Mouse (Mus musculus) small intestine, adult 2 months (tissue): ENCODE results near the gene Mpzl3. TPM values are rescaled to one million over a fixed set of nuclear protein-coding genes. Genes with fewer than 3 reads are reported as not detected.

Experiments
- H3K27ac ChIP-seq: fragments of 200-500 bp; 2 replicates; pipeline ENCODE4 v1.5.1; 2012; ENCODE audit warnings: low read depth, low read length, control low read depth, inconsistent platforms; ENCODE audit not compliant: insufficient read depth
- H3K27me3 ChIP-seq: fragments of 200-500 bp; 2 replicates; pipeline ENCODE4 v1.6.1; 2012; ENCODE audit warnings: mild to moderate bottlenecking, moderate library complexity, low read length, inconsistent platforms; ENCODE audit not compliant: control insufficient read depth, insufficient read depth
- H3K36me3 ChIP-seq: fragments of 200-500 bp; 2 replicates; pipeline ENCODE4 v1.6.1; 2012; ENCODE audit warnings: mild to moderate bottlenecking, low read length, control low read depth, inconsistent platforms; ENCODE audit not compliant: control insufficient read depth, insufficient read depth
- H3K4me1 ChIP-seq: fragments of 200-500 bp; 2 replicates; pipeline ENCODE4 v1.6.1; 2012; ENCODE audit warnings: low read length, inconsistent platforms, mixed read lengths; ENCODE audit not compliant: control insufficient read depth, insufficient read depth, insufficient read length
- H3K4me3 ChIP-seq: fragments of 200-500 bp; 2 replicates; pipeline ENCODE4 v1.5.1; 2012; ENCODE audit warnings: low read depth, mild to moderate bottlenecking, control low read depth, inconsistent platforms, low read length, moderate library complexity
- CTCF ChIP-seq: fragments of 200-500 bp; IDR thresholded peaks from 2 replicates; pipeline ENCODE4 v1.5.1; 2012; ENCODE audit warnings: low read depth, mild to moderate bottlenecking, control low read depth, inconsistent platforms, low read length, moderate library complexity, mixed read lengths; ENCODE audit not compliant: insufficient replicate concordance, insufficient read length; ENCODE audit errors: extremely low read depth
- POLR2A ChIP-seq: fragments of 200-500 bp; IDR thresholded peaks from 2 replicates; pipeline ENCODE4 v1.6.1; 2012; ENCODE audit warnings: low read depth, mild to moderate bottlenecking, control low read depth, inconsistent platforms, low read length, moderate library complexity
- WGBS: fragments of 180-500 bp; shearing (Covaris S2); methylation state at CpG from one replicate; pipeline ENCODE4 v1.1.7; 2018; 5-methylcytosine and 5-hydroxymethylcytosine counted together
- polyA plus RNA-seq: library from polyadenylated mRNA; depleted of rRNA; stranded (reverse); fragments of >200 nt; gene quantifications from 2 replicates; pipeline ENCODE4 v1.2.3, GENCODE M21; 2012

Gene Mpzl3
- polyA plus RNA-seq, 1 experiment = 12.2 TPM

- H3K4me1 ChIP-seq = peaks cover 2% of the 10 kb centered on the region; the same call in 1 of the 2 replicates
- no peaks in the 10 kb centered on the region for H3K36me3 ChIP-seq
- no peaks in the 10 kb centered on the region; the same call in 1 of the 2 replicates for H3K27me3 ChIP-seq
- no peak overlapping the region for H3K27ac ChIP-seq
- TF ChIP-seq CTCF (no peak), POLR2A (no peak)
- H3K4me3 ChIP-seq = no peak overlapping the region
- 50% methylated on average over 2 of the region's 2 CpGs for WGBS
Measured at GRCm38 (mm10) chr9:45014879-45015278, 40.1 kb upstream of the Mpzl3 start.

DNA sequence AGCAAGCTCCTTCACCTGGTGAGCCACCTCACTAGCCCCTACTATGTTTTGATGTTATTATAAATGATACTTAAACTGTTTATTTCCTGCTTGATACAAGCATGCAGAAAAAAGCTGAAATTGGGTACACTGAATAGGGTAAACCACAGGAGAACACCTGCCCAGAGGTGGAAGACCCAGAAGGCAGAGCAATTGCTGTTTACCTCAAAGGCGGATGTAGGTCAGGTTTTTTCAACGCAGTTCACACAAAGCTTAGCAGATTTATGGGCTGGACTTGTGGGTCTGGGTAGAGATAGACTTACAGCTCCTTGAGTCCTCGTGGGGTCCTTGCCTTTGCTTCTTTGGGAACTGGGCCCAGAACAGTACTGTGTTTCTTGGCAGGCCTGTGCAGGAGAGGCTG is 39.1 kb upstream of the Mpzl3 start:
- Histone ChIP-seq H3K27me3 (no peaks in the 10 kb centered on the region), H3K27ac (no peak overlapping the region), H3K36me3 (no peaks in the 10 kb centered on the region), H3K4me1 (peaks cover 2% of the 10 kb centered on the region; the same call in 1 of the 2 replicates), H3K4me3 (no peak overlapping the region)
- TF ChIP-seq POLR2A (no peak), CTCF (no peak)
- 70% methylated on average over 3 of the region's 3 CpGs for WGBS

DNA sequence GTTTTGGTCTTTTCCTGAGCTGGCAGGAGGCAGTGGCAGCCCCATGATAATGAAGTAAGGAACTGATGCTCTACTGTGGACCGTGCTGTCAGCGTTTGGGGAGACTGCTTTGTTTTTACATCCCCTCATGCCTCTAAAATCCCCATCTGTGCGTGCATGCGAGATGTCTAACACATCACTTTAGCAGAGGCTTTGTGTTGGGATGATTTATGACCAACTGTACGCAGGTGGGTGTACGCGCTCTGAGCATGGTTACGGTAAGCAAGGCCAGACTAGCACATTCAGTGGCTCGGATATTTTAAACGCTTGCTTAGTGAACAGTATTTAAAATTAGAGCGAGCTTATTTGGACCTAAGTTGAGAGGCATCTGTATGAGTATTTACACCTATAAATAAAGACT is 37.0 kb upstream of the Mpzl3 start:
- Histone ChIP-seq H3K27ac (no peak overlapping the region), H3K4me3 (no peak overlapping the region), H3K4me1 (peaks cover 2% of the 10 kb centered on the region; the same call in 1 of the 2 replicates), H3K27me3 (no peaks in the 10 kb centered on the region), H3K36me3 (no peaks in the 10 kb centered on the region)
- no peak for TF ChIP-seq CTCF
- TF ChIP-seq POLR2A = no peak
- WGBS = 83% methylated on average over 11 of the region's 11 CpGs

- TF ChIP-seq POLR2A (no peak), CTCF (no peak)
- Histone ChIP-seq H3K27me3 (no peaks in the 10 kb centered on the region), H3K36me3 (no peaks in the 10 kb centered on the region), H3K4me1 (no peaks in the 10 kb centered on the region), H3K4me3 (no peak overlapping the region), H3K27ac (no peak overlapping the region)
- 5% methylated on average over 3 of the region's 3 CpGs for WGBS
Measured at GRCm38 (mm10) chr9:45022800-45023199, 32.2 kb upstream of the Mpzl3 start.

DNA sequence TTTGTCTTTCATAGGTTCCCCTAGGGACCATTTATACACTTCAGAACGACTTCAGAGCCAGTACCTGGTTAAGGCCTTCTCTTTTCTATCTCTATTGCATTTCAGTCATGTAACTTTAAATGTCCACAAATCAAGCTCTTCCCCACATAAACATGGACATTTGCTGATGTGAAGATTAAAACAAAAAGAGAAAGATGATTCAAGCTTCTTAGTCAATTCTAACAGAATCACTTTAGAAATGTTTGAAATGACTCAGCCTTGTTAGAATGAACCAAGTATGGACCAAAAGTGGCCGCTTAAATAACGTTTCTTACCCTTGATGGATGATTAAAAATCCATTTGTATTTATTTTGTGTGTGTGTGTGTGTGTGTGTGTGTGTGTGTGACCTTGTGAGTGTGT is 31.3 kb upstream of the Mpzl3 start:
- WGBS = 64% methylated on average over 3 of the region's 3 CpGs
- no peaks in the 10 kb centered on the region for H3K36me3 ChIP-seq
- TF ChIP-seq CTCF = no peak
- no peak for TF ChIP-seq POLR2A
- H3K4me3 ChIP-seq = no peak overlapping the region
- H3K27ac ChIP-seq = no peak overlapping the region
- H3K27me3 ChIP-seq = no peaks in the 10 kb centered on the region
- H3K4me1 ChIP-seq = no peaks in the 10 kb centered on the region

GRCm38 (mm10) chr9:45024187-45024586 is 30.8 kb upstream of the Mpzl3 start:
- TF ChIP-seq CTCF (no peak), POLR2A (no peak)
- Histone ChIP-seq H3K4me1 (0 out of 2 replicates have a peak, but pooled peaks cover under 1% of the 10 kb centered on the region), H3K4me3 (no peak overlapping the region), H3K27me3 (no peaks in the 10 kb centered on the region), H3K36me3 (no peaks in the 10 kb centered on the region), H3K27ac (no peak overlapping the region)
- WGBS = 82% methylated on average over 2 of the region's 2 CpGs

DNA sequence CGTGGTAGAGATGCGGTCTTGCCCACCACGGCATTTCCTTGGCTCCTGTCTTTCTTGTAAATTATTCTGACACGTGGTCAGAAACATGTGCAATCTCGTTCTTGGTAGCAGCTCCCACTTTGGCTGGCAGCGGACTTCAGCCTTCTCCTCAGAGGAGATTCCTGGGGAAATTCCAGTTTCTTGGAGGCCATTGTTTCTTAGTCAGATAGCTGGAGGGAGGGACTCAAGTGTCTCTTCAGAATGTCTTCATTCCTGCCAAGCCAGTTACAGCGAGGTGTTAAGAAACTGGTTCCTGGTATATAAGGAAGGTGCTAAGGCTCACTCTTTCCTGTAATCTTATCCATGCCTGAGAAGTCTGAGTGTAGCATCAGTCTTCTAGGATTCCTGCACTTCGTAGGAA is 27.6 kb upstream of the Mpzl3 start:
- TF ChIP-seq POLR2A (no peak), CTCF (no peak)
- WGBS = 60% methylated on average over 8 of the region's 8 CpGs
- Histone ChIP-seq H3K4me1 (peaks cover 17% of the 10 kb centered on the region), H3K27ac (no peak overlapping the region), H3K4me3 (no peak overlapping the region), H3K36me3 (no peaks in the 10 kb centered on the region), H3K27me3 (no peaks in the 10 kb centered on the region)

- no peaks in the 10 kb centered on the region for H3K36me3 ChIP-seq
- H3K27ac ChIP-seq = peak overlapping the region; percentile 24; the same call in 1 of the 2 replicates
- WGBS = 36% methylated on average over 6 of the region's 6 CpGs
Measured at GRCm38 (mm10) chr9:45030341-45030740, 24.6 kb upstream of the Mpzl3 start.

More at GRCm38 (mm10) chr9:45030341-45030740, 24.6 kb upstream of the Mpzl3 start:
- Histone ChIP-seq H3K27me3 (no peaks in the 10 kb centered on the region), H3K4me3 (no peak overlapping the region), H3K4me1 (peaks cover 20% of the 10 kb centered on the region)
- no peak for TF ChIP-seq CTCF
- no peak for TF ChIP-seq POLR2A
